Mouse (Mus musculus): ENCODE results near the gene Dock2. TPM values are rescaled to one million over a fixed set of nuclear protein-coding genes. Genes with fewer than 3 reads are reported as not detected.
"Not testable (repeated sequence)": the region's sequence is repeated elsewhere in the genome, so short reads cannot be mapped to it uniquely, and the experiment has no call there.

The Dock2 gene
- total RNA-seq, 4 experiments from 2014 or later: 0.39 to 0.67 (median 0.50) TPM

DNA sequence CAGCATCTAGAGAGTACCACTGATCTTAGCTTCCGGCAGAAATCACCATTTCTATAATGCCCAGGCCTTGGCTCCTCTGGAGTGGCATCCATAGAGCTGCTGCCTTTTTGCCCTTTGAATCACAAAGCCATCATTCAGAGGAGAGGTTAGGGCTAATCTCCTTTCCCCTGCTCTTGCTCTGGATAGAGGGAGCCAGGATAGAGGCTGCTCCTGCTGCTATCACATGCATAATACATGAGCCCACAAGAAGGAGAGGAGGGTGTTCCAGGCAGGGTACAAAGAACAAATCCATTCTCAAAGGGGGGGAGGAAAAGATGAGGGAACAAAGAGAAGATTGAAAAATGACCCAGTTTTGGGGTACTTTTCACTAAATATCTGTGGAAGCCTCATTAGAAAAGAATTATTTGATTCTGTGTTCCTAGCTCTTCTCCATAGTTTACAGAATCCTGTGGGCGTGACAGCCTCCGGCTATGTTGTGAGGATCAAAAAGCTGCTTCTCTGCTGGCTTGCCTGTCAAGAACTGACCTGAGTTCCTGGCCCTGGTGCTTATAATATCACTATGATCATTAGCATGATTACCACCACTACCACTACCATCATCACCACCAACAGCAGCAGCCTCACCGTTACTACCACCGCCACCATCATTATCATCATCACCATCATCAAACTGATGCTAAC lies 485.9 kb downstream of the Dock2 start:
- DNase-seq (ENCODE audit: low spot score in 2 of 2): no peak

GRCm38 (mm10) chr11:34291304-34291703 lies 492.4 kb downstream of the Dock2 start:
- DNase-seq (ENCODE audit: low spot score in 2 of 2): no peak

DNA sequence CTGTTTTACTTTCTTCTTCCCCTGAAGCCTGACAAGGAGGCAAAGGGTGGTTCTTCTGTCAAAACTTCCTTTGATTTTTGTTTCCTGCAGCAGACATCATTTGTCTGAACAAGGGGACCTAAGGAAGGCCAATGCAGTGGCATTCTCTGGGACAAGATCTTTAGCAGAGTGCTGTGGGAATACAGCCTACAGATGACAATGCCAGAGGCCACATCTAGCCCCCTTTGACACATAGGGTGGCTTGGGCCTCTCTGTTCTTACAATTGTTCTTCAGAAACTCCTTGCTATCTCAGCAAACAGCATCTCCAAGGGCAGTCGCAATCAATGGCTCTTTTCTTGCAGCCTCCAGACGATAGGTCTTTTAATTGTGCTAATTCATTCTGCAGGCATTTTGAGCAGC lies 493.0 kb downstream of the Dock2 start:
- DNase-seq (ENCODE audit: low spot score in 2 of 2): no peak

DNA sequence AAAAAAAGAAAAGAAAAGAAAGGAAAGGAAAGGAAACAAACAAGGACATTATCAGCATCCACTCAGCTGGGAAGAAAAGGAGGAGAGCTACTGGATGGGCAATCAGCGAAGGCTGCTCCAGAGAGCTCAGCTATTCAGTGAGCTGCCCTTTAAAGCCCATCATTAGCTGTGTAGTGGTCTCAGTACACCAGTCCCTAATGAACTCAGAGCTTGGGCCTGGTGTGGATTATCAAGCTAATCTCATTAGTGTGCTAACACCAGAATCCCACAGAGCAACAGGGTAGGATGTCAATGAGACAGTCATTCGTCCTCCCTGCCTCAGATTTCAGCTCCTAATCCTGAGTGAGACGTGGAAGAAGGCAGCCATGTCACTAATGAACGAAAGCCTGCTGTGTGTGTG lies 493.4 kb downstream of the Dock2 start:
- DNase-seq (ENCODE audit: low spot score in 2 of 2): no peak

- DNase-seq (ENCODE audit: low spot score in 2 of 2): no peak
Observed at GRCm38 (mm10) chr11:34284124-34284808, 499.4 kb downstream of the Dock2 start.

GRCm38 (mm10) chr11:34277047-34277445 lies 506.6 kb downstream of the Dock2 start:
- DNase-seq (ENCODE audit: low spot score in 2 of 2): no peak

GRCm38 (mm10) chr11:34276363-34277046 lies 507.2 kb downstream of the Dock2 start:
- DNase-seq (ENCODE audit: low spot score in 2 of 2): no peak

- no peak for DNase-seq (ENCODE audit: low spot score in 2 of 2)
Observed at GRCm38 (mm10) chr11:34275941-34276340, 507.8 kb downstream of the Dock2 start.

GRCm38 (mm10) chr11:34272016-34272415 lies 511.7 kb downstream of the Dock2 start:
- DNase-seq (ENCODE audit: low spot score in 2 of 2): no peak

DNA sequence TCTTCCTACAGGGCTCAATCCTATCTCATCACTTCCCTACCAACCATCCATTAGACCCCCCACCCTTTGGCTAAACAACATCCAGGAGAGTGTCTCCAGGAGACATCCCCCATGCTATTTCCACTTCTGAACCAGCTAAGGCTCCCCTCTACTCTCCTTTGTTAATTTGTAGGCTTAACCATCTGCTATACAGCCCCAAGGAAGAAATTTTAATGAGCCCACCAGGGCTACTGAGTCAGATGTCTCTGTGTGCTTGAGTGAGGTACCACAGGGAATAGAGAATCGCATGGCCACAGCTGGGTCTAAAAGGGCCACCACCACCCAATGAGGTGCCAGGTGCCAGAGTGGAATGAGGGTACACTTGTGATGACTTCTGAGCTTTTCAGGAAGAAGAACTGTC lies 519.6 kb downstream of the Dock2 start:
- no peak for DNase-seq (ENCODE audit: low spot score in 2 of 2)

GRCm38 (mm10) chr11:34258849-34259469 lies 524.7 kb downstream of the Dock2 start:
- no peak for DNase-seq (ENCODE audit: low spot score in 2 of 2)

DNA sequence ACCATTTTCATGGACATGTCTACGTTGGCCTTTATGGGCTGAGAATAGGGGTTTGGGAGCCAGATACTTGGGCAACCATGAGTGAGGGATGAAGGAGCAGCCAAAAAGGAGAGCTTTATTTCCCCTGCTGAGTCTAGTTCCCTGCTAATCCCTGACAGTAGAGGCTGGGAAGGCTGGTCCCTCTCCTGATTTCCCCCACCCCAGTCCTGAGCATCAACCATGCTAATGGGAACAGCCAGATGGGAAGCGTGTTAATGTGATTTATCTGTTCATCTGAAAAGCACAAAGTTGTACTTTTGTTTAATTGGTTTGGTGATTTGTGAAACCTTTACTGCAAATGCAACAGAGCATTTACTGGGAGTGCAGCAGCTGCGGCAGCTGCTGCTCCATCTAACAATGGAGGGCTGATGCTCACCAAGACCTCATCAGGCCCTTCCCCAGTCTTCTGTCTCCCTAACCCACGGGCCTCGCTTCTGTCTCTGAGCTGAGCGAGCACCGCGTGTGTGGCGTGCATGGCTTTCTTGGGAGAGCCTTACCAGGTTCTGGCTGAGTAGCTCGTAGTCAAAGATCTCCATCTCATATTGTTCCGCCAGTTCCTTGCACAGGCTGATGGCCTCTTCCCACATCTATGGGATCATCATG lies 526.0 kb downstream of the Dock2 start:
- DNase-seq (ENCODE audit: low spot score in 2 of 2): no peak

- DNase-seq (ENCODE audit: low spot score in 2 of 2): no peak
Observed at GRCm38 (mm10) chr11:34242979-34243378, 540.7 kb downstream of the Dock2 start.

GRCm38 (mm10) chr11:34240252-34240651 lies 543.4 kb downstream of the Dock2 start:
- DNase-seq (ENCODE audit: low spot score in 2 of 2): no peak

DNA sequence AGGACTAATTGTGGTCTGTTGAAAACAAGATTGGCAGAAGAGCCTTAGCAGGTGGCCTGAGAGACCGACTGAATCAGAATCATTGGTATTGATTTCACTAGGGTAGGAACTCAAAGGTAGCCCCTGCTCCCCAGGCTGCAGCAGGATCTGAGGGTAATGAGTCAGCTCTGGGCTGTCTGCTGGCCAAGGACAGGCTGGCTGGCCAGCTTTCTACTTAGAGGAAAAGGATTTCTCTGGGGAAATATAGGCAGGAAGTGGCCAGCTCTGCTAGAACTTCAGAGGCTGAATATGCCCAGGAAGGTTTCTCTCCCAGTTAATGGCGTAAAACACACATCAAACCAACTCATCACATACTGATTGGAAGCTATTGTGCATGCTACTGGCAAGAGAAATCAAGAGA lies 544.0 kb downstream of the Dock2 start:
- peak in 1 of 2 experiments; percentile 25 for DNase-seq (ENCODE audit: low spot score in 2 of 2)

DNA sequence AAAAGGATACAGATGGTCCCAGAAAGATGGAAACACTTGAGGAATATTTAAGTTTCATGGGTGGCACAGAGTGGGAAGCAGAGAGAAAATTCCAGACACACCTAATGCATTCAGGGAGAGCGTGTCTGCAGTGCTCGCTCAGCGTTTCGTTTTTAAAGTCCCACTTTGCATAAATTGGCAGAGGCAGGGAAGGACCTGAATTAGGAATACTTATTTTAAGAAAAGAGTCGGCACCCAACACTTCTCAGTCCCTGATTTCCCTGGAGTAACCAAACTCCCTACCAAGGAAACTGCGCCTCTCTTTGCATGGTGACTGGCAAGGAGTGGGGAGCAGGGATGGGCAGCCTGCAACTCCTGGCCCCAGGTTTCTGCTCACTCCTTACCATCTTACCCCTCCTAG lies 546.8 kb downstream of the Dock2 start:
- no peak for DNase-seq (ENCODE audit: low spot score in 2 of 2)

DNA sequence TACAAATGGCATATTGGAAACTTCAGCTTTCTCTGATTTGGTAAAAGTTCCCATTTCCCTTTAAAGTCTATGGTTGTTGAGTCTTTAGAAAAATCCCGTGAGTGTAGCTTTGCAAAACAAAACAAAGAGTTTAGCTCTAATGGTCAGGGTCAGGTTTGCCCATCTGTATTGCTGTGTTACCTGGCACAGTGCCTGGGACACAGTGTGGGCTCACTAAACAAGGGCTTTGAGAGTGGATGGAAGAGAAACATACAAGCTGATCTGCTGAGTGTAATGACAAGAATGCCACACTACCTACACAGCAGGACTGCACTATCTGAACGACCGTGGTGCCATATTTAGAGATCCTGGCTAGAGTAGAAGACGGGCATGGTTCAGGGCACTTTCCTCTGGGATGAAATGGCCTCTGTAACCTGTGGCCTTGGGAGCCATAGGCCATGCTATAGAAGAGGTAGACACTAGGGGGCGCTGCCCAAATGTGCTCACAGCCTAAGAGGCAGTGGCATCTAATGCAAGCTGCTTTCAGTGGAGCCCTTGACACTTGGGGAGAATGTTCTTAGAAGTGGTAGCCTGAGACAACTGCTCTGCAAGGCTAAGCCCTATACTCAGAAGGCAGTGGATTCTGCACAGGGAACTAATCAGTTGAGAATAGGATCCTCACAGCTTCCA lies 547.5 kb downstream of the Dock2 start:
- no peak for DNase-seq (ENCODE audit: low spot score in 2 of 2)

- peak; percentile 19 to 23 for DNase-seq (ENCODE audit: low spot score in 2 of 2)
Observed at GRCm38 (mm10) chr11:34228758-34229364, 554.8 kb downstream of the Dock2 start.

DNA sequence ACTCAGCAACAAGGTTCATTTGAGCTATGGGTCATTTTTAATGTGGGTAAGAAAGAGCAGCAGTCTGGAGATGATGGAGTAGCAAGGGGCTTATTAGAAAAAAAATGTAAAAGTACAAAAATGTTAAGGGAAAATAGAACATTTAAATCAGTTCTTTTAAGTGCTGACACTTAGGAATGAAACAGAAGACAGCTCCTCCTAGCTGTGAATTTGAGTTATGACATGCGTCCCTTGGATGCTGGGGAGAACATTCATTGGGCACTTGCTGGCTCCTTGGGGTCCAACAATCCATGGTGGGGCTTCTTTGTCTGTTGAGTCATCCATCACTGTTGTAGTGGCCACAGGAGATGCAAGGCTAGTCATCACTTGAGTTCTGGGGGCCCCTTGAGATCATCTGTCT lies 556.5 kb downstream of the Dock2 start:
- no peak for DNase-seq (ENCODE audit: low spot score in 2 of 2)

- not testable (repeated sequence) for DNase-seq (ENCODE audit: low spot score in 2 of 2)
Observed at GRCm38 (mm10) chr11:34220596-34220995, 563.1 kb downstream of the Dock2 start.

DNA sequence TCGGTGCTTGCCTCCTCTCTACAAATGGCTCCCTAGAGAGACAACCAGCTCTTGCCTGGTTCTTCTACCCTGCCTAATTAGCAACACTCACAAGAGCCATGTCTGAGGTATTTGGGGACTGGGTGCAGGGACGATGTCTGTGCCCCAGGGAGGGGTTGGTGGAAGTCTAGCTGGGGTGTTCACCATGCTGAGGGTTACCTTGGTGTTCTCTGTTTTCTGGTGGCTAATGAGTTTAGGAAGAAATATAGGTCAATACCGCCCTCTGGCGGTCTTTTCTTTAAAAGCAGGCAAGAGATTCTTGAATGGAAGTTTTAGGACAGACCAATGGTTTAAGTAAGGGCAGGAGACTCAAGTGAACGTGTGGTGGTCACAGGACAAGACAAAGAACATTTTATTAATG lies 570.8 kb downstream of the Dock2 start:
- peak; percentile 29 to 52 for DNase-seq (ENCODE audit: low spot score in 2 of 2)
